Mouse (Mus musculus): Measurements from ENCODE around the gene Dock2.

DNA sequence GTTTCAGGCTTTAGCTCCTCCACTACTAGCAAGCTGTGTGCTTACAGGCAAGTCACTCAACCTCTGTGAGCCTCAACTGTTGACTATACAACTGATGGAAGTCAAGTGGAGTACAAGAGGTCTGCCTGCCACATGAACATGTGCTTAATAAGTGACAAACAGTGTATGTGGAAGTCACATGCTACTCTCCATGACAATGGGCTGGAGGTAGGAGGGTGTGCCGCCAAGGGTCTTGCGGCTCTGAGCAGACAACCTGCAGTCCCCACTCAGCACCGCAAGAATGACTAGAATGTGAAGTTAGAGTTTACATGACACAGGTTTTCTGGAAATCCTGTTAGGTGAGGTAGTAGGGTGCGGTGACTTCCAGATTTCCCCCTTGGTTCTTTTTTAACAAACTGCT is 352.8 kb downstream of the Dock2 start:
- TF ChIP-seq CTCF (IDR thresholded peaks at IDR 0.05; ENCODE audit: low read depth): no peak
- TF ChIP-seq EP300 (IDR thresholded peaks at IDR 0.05; ENCODE audit: low read depth): no peak

Measured in liver, postnatal 0 days (tissue).